Mouse (Mus musculus) lung, embryonic 14.5 days (tissue): ENCODE measurements around the gene Runx1. TPM values are rescaled to one million over a fixed set of nuclear protein-coding genes. Genes with fewer than 3 reads are reported as not detected.

ENCODE experiments used
- ATAC-seq: fragments of 200-750 bp; cut with Nextera tagmentation; 2 replicates; pipeline ENCODE4 v1.8.0; 2017; ENCODE audit warnings: mild to moderate bottlenecking, moderate TSS enrichment, moderate library complexity; ENCODE audit not compliant: insufficient read depth
- DNase-seq: peaks from one replicate; pipeline ENCODE4 v3.0.0-alpha.2; 2015
- H3K27ac ChIP-seq: fragments of 300-500 bp; sonication (generic); 2 replicates; pipeline ENCODE4 v1.5.1; 2014; ENCODE audit warnings: low read depth, mild to moderate bottlenecking, moderate library complexity
- H3K27me3 ChIP-seq: fragments of 300-500 bp; sonication (generic); 2 replicates; pipeline ENCODE4 v1.6.1; 2014; ENCODE audit warnings: low read length, control low read depth; ENCODE audit not compliant: insufficient read depth
- H3K36me3 ChIP-seq: fragments of 300-500 bp; sonication (generic); 2 replicates; pipeline ENCODE4 v1.6.1; 2014; ENCODE audit warnings: control low read depth; ENCODE audit not compliant: insufficient read depth
- H3K4me1 ChIP-seq: fragments of 300-500 bp; sonication (generic); 2 replicates; pipeline ENCODE4 v1.6.1; 2014; ENCODE audit warnings: antibody characterized with exemption, control low read depth; ENCODE audit not compliant: insufficient read depth
- H3K4me2 ChIP-seq: fragments of 300-500 bp; sonication (generic); 2 replicates; pipeline ENCODE4 v1.6.1; 2014; ENCODE audit warnings: mild to moderate bottlenecking
- H3K4me3 ChIP-seq: fragments of 300-500 bp; sonication (generic); 2 replicates; pipeline ENCODE4 v1.5.1; 2014; ENCODE audit warnings: low read depth, low read length
- H3K9ac ChIP-seq: fragments of 300-500 bp; sonication (generic); 2 replicates; pipeline ENCODE4 v1.6.1; 2014
- H3K9me3 ChIP-seq: fragments of 300-500 bp; sonication (generic); 2 replicates; pipeline ENCODE4 v1.6.1; 2016; ENCODE audit warnings: low read depth, low read length, control low read depth
- CTCF ChIP-seq: IDR thresholded peaks from 2 replicates; pipeline ENCODE4 v1.5.1; 2016; ENCODE audit warnings: antibody characterized with exemption, low read depth
- WGBS: fragments of 180-500 bp; shearing (Covaris S2); extraction: QIAGEN DNeasy Blood & Tissue Kit; methylation state at CpG from one replicate; pipeline ENCODE4 v1.1.7; 2014; 5-methylcytosine and 5-hydroxymethylcytosine counted together
- polyA plus RNA-seq: library from polyadenylated mRNA; unstranded; fragments of >200 nt; fragmentation: Nextera tagmentation; extraction: Ambion mirVana; gene quantifications from 2 replicates; pipeline ENCODE4 v1.2.1, GENCODE M21; 2014

The Runx1 gene
- polyA plus RNA-seq, 1 experiment from 2014 or later, result 10.8 TPM

- H3K4me1 ChIP-seq, result peaks cover 4% of the 10 kb centered on the region; the same call in 1 of the 2 replicates
- no peaks in the 10 kb centered on the region for H3K9me3 ChIP-seq
- no peak overlapping the region for H3K4me2 ChIP-seq
- WGBS, result 47% methylated on average over 1 of the region's 1 CpGs
- no peak overlapping the region for H3K4me3 ChIP-seq
- no peaks in the 10 kb centered on the region for H3K27me3 ChIP-seq
- H3K27ac ChIP-seq, result no peak overlapping the region
- TF ChIP-seq CTCF, result no peak
- ATAC-seq, result no peak
- H3K9ac ChIP-seq, result no peak overlapping the region
- DNase-seq, result no peak
- H3K36me3 ChIP-seq, result no peaks in the 10 kb centered on the region
Measured at GRCm38 (mm10) chr16:92748272-92748671, 77.7 kb downstream of the Runx1 start.

- Histone ChIP-seq H3K4me1 (peaks cover 6% of the 10 kb centered on the region; the same call in 1 of the 2 replicates), H3K27me3 (no peaks in the 10 kb centered on the region), H3K27ac (no peak overlapping the region), H3K4me3 (no peak overlapping the region), H3K4me2 (no peak overlapping the region), H3K36me3 (no peaks in the 10 kb centered on the region), H3K9me3 (no peaks in the 10 kb centered on the region), H3K9ac (no peak overlapping the region)
- DNase-seq (no peak), ATAC-seq (no peak)
- no peak for TF ChIP-seq CTCF
- WGBS, result 72% methylated on average over 2 of the region's 2 CpGs
Measured at GRCm38 (mm10) chr16:92747062-92747461, 78.9 kb downstream of the Runx1 start.

GRCm38 (mm10) chr16:92745239-92745638 lies 80.7 kb downstream of the Runx1 start:
- no peak overlapping the region for H3K27ac ChIP-seq
- ATAC-seq (no peak), DNase-seq (no peak)
- no peaks in the 10 kb centered on the region for H3K27me3 ChIP-seq
- no peaks in the 10 kb centered on the region for H3K9me3 ChIP-seq
- H3K4me1 ChIP-seq, result peaks cover 11% of the 10 kb centered on the region
- 73% methylated on average over 3 of the region's 3 CpGs for WGBS
- no peak overlapping the region for H3K4me3 ChIP-seq
- H3K4me2 ChIP-seq, result no peak overlapping the region
- no peaks in the 10 kb centered on the region for H3K36me3 ChIP-seq
- TF ChIP-seq CTCF, result no peak
- no peak overlapping the region for H3K9ac ChIP-seq

GRCm38 (mm10) chr16:92744172-92744777 lies 81.7 kb downstream of the Runx1 start:
- Histone ChIP-seq H3K4me2 (no peak overlapping the region), H3K27ac (peak overlapping the region; percentile 74), H3K9ac (no peak overlapping the region), H3K4me3 (no peak overlapping the region), H3K4me1 (peaks cover 11% of the 10 kb centered on the region), H3K9me3 (no peaks in the 10 kb centered on the region), H3K36me3 (no peaks in the 10 kb centered on the region), H3K27me3 (no peaks in the 10 kb centered on the region)
- peak; percentile 48 for ATAC-seq
- WGBS, result 39% methylated on average over 12 of the region's 12 CpGs
- peak; percentile 59 for DNase-seq
- no peak for TF ChIP-seq CTCF

GRCm38 (mm10) chr16:92743755-92744154 lies 82.2 kb downstream of the Runx1 start:
- DNase-seq (no peak), ATAC-seq (peak; percentile 15; the same call in 1 of the 2 replicates)
- H3K4me1 ChIP-seq, result peaks cover 11% of the 10 kb centered on the region
- peak overlapping the region; percentile 74 for H3K27ac ChIP-seq
- H3K4me3 ChIP-seq, result no peak overlapping the region
- no peaks in the 10 kb centered on the region for H3K36me3 ChIP-seq
- H3K9me3 ChIP-seq, result no peaks in the 10 kb centered on the region
- no peaks in the 10 kb centered on the region for H3K27me3 ChIP-seq
- WGBS, result 49% methylated on average over 4 of the region's 4 CpGs
- TF ChIP-seq CTCF, result no peak
- H3K4me2 ChIP-seq, result no peak overlapping the region
- H3K9ac ChIP-seq, result no peak overlapping the region

GRCm38 (mm10) chr16:92741342-92741741 lies 84.6 kb downstream of the Runx1 start:
- WGBS, result 85% methylated on average over 8 of the region's 8 CpGs
- H3K27me3 ChIP-seq, result no peaks in the 10 kb centered on the region
- no peak for ATAC-seq
- H3K4me1 ChIP-seq, result peaks cover 14% of the 10 kb centered on the region
- H3K9ac ChIP-seq, result no peak overlapping the region
- no peaks in the 10 kb centered on the region for H3K9me3 ChIP-seq
- H3K4me3 ChIP-seq, result no peak overlapping the region
- no peaks in the 10 kb centered on the region for H3K36me3 ChIP-seq
- no peak overlapping the region for H3K27ac ChIP-seq
- DNase-seq, result no peak
- H3K4me2 ChIP-seq, result no peak overlapping the region
- no peak for TF ChIP-seq CTCF

- H3K36me3 ChIP-seq, result no peaks in the 10 kb centered on the region
- no peak for DNase-seq
- H3K4me3 ChIP-seq, result no peak overlapping the region
- H3K27ac ChIP-seq, result no peak overlapping the region
- no peak overlapping the region for H3K4me2 ChIP-seq
- H3K4me1 ChIP-seq, result peaks cover 14% of the 10 kb centered on the region
- H3K27me3 ChIP-seq, result no peaks in the 10 kb centered on the region
- H3K9ac ChIP-seq, result no peak overlapping the region
- no peak for ATAC-seq
- H3K9me3 ChIP-seq, result no peaks in the 10 kb centered on the region
- WGBS, result 26% methylated on average over 9 of the region's 9 CpGs
- TF ChIP-seq CTCF, result no peak
Measured at GRCm38 (mm10) chr16:92740541-92740940, 85.4 kb downstream of the Runx1 start.

- ATAC-seq, result no peak
- H3K4me3 ChIP-seq, result no peak overlapping the region
- no peak overlapping the region for H3K4me2 ChIP-seq
- H3K4me1 ChIP-seq, result peaks cover 14% of the 10 kb centered on the region
- no peaks in the 10 kb centered on the region for H3K36me3 ChIP-seq
- 54% methylated on average over 12 of the region's 12 CpGs for WGBS
- H3K9me3 ChIP-seq, result no peaks in the 10 kb centered on the region
- DNase-seq, result no peak
- no peaks in the 10 kb centered on the region for H3K27me3 ChIP-seq
- TF ChIP-seq CTCF, result no peak
- no peak overlapping the region for H3K27ac ChIP-seq
- H3K9ac ChIP-seq, result no peak overlapping the region
Measured at GRCm38 (mm10) chr16:92739997-92740396, 86.0 kb downstream of the Runx1 start.
